Mouse (Mus musculus): ENCODE measurements around the gene Ifna11.
"Not testable (repeated sequence)": the region's sequence is repeated elsewhere in the genome, so short reads cannot be mapped to it uniquely, and the experiment has no call there.

Gene Ifna11

DNA sequence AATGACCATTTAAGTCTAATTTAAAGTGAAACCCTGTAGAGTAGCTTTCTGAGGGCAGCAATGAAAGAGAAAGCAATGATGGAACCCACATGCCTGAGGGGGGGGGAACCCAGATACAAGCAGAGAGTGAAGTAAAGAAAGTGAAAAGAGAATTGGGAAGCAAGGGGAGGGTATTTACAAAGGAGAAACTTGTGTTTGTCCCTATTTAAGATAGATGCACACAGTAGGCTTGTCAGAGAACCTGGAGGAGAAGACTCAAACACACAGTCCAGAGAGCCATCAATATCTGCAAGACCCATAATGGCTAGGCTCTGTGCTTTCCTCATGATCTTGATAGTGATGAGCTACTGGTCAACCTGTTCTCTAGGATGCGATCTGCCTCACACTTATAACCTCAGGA, at the start of gene Ifna11:
Ifna11 (plus strand) TSS at position 301 of the 400 bp plus-strand sequence.
- no peak for DNase-seq (ENCODE audit: low read depth)

DNA sequence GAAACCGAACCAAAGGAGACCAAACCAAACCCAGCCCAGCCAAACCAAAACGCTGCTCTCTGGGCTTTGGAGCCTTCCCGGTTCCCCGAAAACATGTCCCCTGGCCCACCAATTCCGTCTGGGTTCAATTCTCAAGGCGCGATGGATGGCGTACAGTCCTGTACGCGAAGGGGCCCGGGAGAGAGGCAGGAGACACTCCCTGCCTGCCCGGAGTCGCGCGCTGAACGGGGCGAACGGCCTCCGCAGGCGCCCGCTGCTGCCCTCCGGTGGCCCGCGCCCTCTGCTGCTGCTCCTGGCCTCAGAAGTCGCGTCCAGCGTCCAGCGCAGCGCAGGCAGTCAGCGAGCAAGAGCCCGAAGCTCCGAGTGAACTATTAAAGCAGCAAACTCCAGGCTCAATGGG, 46.2 kb upstream of the Ifna11 start, which contains the start of gene Gm13290:
Gm13290 (plus strand) TSS at position 301 of the 400 bp plus-strand sequence.
- DNase-seq (ENCODE audit: low read depth) = not testable (repeated sequence)

DNA sequence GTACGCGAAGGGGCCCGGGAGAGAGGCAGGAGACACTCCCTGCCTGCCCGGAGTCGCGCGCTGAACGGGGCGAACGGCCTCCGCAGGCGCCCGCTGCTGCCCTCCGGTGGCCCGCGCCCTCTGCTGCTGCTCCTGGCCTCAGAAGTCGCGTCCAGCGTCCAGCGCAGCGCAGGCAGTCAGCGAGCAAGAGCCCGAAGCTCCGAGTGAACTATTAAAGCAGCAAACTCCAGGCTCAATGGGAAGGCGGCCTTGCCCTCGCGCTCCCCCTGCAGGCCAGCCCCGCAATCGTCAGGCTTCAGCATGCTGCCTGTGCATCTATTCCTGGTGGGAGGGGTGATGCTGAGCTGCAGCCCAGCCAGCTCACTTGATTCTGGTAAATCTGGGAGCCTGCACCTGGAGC, 43.1 kb upstream of the Ifna11 start, which contains the start of gene Gm13289:
Gm13289 (plus strand) TSS at position 301 of the 400 bp plus-strand sequence.
- not testable (repeated sequence) for DNase-seq (ENCODE audit: low read depth)

DNA sequence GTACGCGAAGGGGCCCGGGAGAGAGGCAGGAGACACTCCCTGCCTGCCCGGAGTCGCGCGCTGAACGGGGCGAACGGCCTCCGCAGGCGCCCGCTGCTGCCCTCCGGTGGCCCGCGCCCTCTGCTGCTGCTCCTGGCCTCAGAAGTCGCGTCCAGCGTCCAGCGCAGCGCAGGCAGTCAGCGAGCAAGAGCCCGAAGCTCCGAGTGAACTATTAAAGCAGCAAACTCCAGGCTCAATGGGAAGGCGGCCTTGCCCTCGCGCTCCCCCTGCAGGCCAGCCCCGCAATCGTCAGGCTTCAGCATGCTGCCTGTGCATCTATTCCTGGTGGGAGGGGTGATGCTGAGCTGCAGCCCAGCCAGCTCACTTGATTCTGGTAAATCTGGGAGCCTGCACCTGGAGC, 40.2 kb upstream of the Ifna11 start, which contains the start of gene Gm13272:
Gm13272 (plus strand) TSS at position 301 of the 400 bp plus-strand sequence.
- DNase-seq (ENCODE audit: low read depth) = not testable (repeated sequence)

DNA sequence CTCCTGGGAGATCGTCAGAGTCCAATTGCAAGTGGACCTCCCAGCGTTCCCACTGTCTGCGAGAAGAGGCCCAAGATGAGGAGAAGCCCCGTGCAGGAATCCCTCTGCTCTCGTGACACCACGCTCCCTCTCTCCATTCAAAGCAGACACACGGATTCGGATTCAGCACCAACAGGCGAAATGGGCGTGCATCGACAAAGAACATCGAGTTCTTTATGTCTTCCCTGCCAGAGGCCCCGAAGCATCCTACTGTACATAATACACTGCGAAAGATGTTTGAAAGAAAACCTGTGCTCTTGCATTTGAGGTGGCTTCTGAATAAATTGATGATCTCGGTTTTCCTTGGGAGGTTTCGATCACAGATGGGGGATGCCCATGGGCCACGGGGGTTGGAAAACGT, 39.4 kb upstream of the Ifna11 start:
- not testable (repeated sequence) for DNase-seq (ENCODE audit: low read depth)

DNA sequence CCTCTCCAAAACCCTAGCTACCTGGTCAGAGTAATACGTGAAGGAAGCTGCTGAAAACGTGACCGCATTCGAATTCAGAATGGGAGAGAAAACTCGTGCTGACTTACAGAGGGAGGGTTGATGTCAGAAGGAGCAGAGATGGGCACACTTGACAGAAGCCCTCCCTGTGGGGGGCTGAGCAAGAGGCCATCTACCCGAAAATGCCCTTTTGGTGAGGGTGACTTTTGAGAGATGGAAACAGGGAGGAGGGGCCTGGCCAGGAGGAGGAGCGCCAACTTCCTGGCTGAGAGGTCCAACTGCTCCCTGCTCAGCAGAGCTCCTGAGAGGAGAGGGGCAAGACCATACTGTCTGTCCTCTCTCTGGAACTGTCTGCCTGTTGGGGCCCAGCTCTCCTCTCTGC, 37.9 kb upstream of the Ifna11 start, which contains the start of gene Ifnz:
Ifnz (plus strand) TSS at position 301 of the 400 bp plus-strand sequence.
- DNase-seq (ENCODE audit: low read depth) = not testable (repeated sequence)

DNA sequence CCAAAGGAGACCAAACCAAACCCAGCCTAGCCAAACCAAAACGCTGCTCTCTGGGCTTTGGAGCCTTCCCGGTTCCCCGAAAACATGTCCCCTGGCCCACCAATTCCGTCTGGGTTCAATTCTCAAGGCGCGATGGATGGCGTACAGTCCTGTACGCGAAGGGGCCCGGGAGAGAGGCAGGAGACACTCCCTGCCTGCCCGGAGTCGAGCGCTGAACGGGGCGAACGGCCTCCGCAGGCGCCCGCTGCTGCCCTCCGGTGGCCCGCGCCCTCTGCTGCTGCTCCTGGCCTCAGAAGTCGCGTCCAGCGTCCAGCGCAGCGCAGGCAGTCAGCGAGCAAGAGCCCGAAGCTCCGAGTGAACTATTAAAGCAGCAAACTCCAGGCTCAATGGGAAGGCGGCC, 37.4 kb upstream of the Ifna11 start:
- DNase-seq (ENCODE audit: low read depth) = not testable (repeated sequence)

DNA sequence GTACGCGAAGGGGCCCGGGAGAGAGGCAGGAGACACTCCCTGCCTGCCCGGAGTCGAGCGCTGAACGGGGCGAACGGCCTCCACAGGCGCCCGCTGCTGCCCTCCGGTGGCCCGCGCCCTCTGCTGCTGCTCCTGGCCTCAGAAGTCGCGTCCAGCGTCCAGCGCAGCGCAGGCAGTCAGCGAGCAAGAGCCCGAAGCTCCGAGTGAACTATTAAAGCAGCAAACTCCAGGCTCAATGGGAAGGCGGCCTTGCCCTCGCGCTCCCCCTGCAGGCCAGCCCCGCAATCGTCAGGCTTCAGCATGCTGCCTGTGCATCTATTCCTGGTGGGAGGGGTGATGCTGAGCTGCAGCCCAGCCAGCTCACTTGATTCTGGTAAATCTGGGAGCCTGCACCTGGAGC, 34.4 kb upstream of the Ifna11 start, which contains the start of gene Gm13276:
Gm13276 (plus strand) TSS at position 301 of the 400 bp plus-strand sequence.
- DNase-seq (ENCODE audit: low read depth) = not testable (repeated sequence)

DNA sequence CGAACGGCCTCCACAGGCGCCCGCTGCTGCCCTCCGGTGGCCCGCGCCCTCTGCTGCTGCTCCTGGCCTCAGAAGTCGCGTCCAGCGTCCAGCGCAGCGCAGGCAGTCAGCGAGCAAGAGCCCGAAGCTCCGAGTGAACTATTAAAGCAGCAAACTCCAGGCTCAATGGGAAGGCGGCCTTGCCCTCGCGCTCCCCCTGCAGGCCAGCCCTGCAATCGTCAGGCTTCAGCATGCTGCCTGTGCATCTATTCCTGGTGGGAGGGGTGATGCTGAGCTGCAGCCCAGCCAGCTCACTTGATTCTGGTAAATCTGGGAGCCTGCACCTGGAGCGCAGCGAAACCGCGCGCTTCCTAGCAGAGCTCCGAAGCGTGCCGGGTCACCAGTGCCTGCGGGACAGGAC, 31.4 kb upstream of the Ifna11 start, which contains the start of gene Gm13277:
Gm13277 (plus strand) TSS at position 231 of the 400 bp plus-strand sequence.
- DNase-seq (ENCODE audit: low read depth) = not testable (repeated sequence)

DNA sequence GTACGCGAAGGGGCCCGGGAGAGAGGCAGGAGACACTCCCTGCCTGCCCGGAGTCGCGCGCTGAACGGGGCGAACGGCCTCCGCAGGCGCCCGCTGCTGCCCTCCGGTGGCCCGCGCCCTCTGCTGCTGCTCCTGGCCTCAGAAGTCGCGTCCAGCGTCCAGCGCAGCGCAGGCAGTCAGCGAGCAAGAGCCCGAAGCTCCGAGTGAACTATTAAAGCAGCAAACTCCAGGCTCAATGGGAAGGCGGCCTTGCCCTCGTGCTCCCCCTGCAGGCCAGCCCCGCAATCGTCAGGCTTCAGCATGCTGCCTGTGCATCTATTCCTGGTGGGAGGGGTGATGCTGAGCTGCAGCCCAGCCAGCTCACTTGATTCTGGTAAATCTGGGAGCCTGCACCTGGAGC, 28.5 kb upstream of the Ifna11 start, which contains the start of gene Gm13278:
Gm13278 (plus strand) TSS at position 301 of the 400 bp plus-strand sequence.
- not testable (repeated sequence) for DNase-seq (ENCODE audit: low read depth)

DNA sequence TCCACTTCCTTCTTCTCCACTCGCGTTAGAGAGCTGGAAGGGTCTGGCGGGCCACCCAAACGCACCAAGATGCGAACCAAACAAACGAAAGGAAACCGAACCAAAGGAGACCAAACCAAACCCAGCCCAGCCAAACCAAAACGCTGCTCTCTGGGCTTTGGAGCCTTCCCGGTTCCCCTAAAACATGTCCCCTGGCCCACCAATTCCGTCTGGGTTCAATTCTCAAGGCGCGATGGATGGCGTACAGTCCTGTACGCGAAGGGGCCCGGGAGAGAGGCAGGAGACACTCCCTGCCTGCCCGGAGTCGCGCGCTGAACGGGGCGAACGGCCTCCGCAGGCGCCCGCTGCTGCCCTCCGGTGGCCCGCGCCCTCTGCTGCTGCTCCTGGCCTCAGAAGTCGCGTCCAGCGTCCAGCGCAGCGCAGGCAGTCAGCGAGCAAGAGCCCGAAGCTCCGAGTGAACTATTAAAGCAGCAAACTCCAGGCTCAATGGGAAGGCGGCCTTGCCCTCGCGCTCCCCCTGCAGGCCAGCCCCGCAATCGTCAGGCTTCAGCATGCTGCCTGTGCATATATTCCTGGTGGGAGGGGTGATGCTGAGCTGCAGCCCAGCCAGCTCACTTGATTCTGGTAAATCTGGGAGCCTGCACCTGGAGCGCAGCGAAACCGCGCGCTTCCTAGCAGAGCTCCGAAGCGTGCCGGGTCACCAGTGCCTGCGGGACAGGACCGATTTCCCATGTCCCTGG, 25.7 kb upstream of the Ifna11 start, which contains the start of gene Gm13275:
Gm13275 (plus strand) TSS at position 552 of the 740 bp plus-strand sequence.
- DNase-seq (ENCODE audit: low read depth) = not testable (repeated sequence)

DNA sequence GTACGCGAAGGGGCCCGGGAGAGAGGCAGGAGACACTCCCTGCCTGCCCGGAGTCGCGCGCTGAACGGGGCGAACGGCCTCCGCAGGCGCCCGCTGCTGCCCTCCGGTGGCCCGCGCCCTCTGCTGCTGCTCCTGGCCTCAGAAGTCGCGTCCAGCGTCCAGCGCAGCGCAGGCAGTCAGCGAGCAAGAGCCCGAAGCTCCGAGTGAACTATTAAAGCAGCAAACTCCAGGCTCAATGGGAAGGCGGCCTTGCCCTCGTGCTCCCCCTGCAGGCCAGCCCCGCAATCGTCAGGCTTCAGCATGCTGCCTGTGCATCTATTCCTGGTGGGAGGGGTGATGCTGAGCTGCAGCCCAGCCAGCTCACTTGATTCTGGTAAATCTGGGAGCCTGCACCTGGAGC, 22.7 kb upstream of the Ifna11 start, which contains the start of gene Gm13279:
Gm13279 (plus strand) TSS at position 301 of the 400 bp plus-strand sequence.
- DNase-seq (ENCODE audit: low read depth) = not testable (repeated sequence)

DNA sequence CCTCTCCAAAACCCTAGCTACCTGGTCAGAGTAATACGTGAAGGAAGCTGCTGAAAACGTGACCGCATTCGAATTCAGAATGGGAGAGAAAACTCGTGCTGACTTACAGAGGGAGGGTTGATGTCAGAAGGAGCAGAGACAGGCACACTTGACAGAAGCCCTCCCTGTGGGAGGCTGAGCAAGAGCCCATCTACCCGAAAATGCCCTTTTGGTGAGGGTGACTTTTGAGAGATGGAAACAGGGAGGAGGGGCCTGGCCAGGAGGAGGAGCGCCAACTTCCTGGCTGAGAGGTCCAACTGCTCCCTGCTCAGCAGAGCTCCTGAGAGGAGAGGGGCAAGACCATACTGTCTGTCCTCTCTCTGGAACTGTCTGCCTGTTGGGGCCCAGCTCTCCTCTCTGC, 20.4 kb upstream of the Ifna11 start, which contains the start of gene Gm13285:
Gm13285 (plus strand) TSS at position 301 of the 400 bp plus-strand sequence.
- not testable (repeated sequence) for DNase-seq (ENCODE audit: low read depth)

DNA sequence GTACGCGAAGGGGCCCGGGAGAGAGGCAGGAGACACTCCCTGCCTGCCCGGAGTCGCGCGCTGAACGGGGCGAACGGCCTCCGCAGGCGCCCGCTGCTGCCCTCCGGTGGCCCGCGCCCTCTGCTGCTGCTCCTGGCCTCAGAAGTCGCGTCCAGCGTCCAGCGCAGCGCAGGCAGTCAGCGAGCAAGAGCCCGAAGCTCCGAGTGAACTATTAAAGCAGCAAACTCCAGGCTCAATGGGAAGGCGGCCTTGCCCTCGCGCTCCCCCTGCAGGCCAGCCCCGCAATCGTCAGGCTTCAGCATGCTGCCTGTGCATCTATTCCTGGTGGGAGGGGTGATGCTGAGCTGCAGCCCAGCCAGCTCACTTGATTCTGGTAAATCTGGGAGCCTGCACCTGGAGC, 16.8 kb upstream of the Ifna11 start, which contains the start of gene Gm13287:
Gm13287 (plus strand) TSS at position 301 of the 400 bp plus-strand sequence.
- DNase-seq (ENCODE audit: low read depth) = not testable (repeated sequence)

DNA sequence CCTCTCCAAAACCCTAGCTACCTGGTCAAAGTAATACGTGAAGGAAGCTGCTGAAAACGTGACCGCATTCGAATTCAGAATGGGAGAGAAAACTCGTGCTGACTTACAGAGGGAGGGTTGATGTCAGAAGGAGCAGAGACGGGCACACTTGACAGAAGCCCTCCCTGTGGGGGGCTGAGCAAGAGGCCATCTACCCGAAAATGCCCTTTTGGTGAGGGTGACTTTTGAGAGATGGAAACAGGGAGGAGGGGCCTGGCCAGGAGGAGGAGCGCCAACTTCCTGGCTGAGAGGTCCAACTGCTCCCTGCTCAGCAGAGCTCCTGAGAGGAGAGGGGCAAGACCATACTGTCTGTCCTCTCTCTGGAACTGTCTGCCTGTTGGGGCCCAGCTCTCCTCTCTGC, 14.5 kb upstream of the Ifna11 start, which contains the start of gene Gm13288:
Gm13288 (plus strand) TSS at position 301 of the 400 bp plus-strand sequence.
- not testable (repeated sequence) for DNase-seq (ENCODE audit: low read depth)

DNA sequence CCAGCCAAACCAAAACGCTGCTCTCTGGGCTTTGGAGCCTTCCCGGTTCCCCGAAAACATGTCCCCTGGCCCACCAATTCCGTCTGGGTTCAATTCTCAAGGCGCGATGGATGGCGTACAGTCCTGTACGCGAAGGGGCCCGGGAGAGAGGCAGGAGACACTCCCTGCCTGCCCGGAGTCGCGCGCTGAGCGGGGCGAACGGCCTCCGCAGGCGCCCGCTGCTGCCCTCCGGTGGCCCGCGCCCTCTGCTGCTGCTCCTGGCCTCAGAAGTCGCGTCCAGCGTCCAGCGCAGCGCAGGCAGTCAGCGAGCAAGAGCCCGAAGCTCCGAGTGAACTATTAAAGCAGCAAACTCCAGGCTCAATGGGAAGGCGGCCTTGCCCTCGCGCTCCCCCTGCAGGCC, 14.0 kb upstream of the Ifna11 start:
- not testable (repeated sequence) for DNase-seq (ENCODE audit: low read depth)

DNA sequence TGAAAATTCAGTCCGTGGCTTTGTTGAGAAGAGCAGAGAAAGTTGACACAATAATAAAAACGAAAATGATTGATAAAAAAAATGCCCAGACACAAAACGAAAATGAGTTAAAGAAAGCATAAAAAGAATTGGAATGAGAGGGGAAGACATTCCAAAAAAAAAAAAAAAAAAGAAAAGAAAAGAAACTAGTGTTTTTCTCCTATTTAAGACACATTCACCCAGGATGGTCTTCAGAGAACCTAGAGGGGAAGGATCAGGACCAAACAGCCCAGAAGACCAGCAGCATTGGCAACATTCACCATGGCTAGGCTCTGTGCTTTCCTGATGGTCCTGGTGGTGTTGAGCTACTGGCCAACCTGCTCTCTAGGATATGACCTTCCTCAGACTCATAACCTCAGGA, 3.8 kb upstream of the Ifna11 start, which contains the start of gene Ifna7:
Ifna7 (plus strand) TSS at position 301 of the 400 bp plus-strand sequence.
- no peak for DNase-seq (ENCODE audit: low read depth)

DNA sequence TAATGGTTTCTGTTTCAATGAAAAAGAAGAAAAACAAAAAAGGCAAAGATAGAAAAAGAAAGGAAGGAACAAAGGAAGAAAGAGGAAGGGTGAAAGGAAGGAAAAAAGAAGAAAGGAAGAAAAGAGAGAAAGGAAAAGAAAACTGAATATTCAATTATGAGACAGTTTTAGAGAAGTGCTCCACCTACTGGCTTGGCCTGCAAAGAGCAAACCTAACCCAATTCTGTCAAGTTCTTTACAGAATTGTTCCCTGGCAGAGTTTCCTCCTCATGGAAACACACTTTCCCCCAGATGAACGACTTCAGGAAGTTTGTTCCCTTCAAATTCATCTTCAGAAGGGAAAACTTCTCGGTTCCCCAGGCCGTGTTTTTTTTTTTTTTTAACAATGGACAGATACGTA, 3.2 kb downstream of the Ifna11 start:
- DNase-seq (ENCODE audit: low read depth) = peak; percentile 55

DNA sequence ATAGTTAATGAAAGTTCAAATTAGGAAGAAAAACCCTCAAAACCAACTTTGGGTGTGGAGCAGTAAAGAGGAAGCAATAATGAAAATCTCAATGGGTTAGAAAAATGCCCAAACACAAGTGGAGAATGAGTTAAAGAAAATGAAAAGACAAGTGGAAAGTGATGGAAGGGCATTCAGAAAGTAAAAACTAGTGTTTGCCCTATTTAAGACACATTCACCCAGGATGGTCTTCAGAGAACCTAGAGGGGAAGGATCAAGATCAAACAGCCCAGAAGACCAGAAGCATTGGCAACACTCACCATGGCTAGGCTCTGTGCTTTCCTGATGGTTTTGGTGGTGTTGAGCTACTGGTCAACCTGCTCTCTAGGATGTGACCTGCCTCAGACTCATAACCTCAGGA, 7.4 kb downstream of the Ifna11 start, which contains the start of gene Ifna6:
Ifna6 (plus strand) TSS at position 301 of the 400 bp plus-strand sequence.
- DNase-seq (ENCODE audit: low read depth) = not testable (repeated sequence)

DNA sequence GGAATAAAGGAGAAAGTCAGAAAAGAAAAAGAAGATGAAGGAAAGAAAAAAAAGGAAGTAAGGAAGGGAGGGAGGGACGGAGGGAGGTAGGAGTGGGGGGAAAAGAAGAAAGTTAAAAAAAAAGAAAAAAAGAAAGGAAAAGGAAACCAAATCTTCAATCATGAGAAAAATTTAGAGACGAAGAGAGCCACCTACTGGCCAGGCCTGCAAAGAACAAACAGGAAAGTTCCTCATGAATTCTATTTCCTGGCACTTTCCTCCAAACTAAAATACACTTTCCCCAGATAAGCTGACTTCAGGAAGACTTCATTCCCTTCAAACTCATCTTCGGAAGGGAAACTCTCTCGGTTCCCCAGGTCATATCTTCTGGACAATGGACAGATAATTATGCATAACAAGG, 10.8 kb downstream of the Ifna11 start:
- peak; percentile 65 for DNase-seq (ENCODE audit: low read depth)

DNA sequence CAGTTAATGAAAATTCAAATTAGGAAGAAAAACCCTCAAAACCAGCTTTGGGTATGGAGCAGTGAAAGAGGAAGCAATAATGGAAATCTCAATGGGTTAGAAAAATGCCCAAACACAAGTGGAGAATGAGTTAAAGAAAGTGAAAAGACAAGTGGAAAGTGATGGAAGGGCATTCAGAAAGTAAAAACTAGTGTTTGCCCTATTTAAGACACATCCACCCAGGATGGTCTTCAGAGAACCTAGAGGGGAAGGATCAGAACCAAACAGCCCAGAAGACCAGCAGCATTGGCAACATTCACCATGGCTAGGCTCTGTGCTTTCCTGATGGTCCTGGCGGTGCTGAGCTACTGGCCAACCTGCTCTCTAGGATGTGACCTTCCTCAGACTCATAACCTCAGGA, 15.5 kb downstream of the Ifna11 start, which contains the start of gene Ifna5:
Ifna5 (plus strand) TSS at position 301 of the 400 bp plus-strand sequence.
- DNase-seq (ENCODE audit: low read depth) = not testable (repeated sequence)

DNA sequence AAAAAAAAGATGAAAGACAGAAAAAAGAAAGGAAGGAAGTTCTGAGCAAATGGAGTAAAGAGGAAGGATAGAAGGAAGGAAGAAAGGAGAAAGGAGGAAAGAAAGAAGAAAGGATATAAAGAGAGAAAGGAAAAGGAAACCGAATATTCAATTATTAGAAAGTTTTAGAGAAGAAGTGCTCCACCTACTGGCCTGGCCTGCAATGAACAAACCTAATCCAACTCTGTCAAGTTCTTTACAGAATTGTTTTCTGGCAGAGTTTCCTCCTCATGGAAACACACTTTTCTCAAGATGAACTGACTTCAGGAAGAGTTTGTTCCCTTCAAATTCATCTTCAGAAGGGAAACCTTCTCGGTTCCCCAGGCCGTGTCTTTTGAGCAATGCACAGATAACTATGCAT, 19.1 kb downstream of the Ifna11 start:
- peak; percentile 57 for DNase-seq (ENCODE audit: low read depth)
